Mouse (Mus musculus) layer of hippocampus, adult 11-12 months (tissue): ENCODE results near the gene N4bp3.
"Not testable (repeated sequence)": the region's sequence is repeated elsewhere in the genome, so short reads cannot be mapped to it uniquely, and the experiment has no call there.

ENCODE experiments used
- DNase-seq: peaks from one replicate; pipeline ENCODE4 v3.0.0; 2022; ENCODE audit warnings: low spot score

N4bp3 gene

GRCm38 (mm10) chr11:51652889-51653418 is 2.3 kb upstream of the N4bp3 start:
- no peak for DNase-seq

GRCm38 (mm10) chr11:51650261-51650660 is 381 bp downstream of the N4bp3 start:
- no peak for DNase-seq

- no peak for DNase-seq
Measured at GRCm38 (mm10) chr11:51649889-51650199, 798 bp downstream of the N4bp3 start.

GRCm38 (mm10) chr11:51649111-51649888 is 1.3 kb downstream of the N4bp3 start:
- DNase-seq: no peak

GRCm38 (mm10) chr11:51648566-51648965 is 2.1 kb downstream of the N4bp3 start:
- no peak for DNase-seq

- DNase-seq: no peak
Measured at GRCm38 (mm10) chr11:51646751-51647667, 3.6 kb downstream of the N4bp3 start.

GRCm38 (mm10) chr11:51646245-51646644 is 4.4 kb downstream of the N4bp3 start:
- no peak for DNase-seq

- no peak for DNase-seq
Measured at GRCm38 (mm10) chr11:51645293-51645692, 5.3 kb downstream of the N4bp3 start.

- no peak for DNase-seq
Measured at GRCm38 (mm10) chr11:51644217-51644616, 6.4 kb downstream of the N4bp3 start.

- no peak for DNase-seq
Measured at GRCm38 (mm10) chr11:51643761-51644160, 6.9 kb downstream of the N4bp3 start.

GRCm38 (mm10) chr11:51643202-51643601 is 7.4 kb downstream of the N4bp3 start:
- no peak for DNase-seq

GRCm38 (mm10) chr11:51640748-51641147 is 9.9 kb downstream of the N4bp3 start:
- DNase-seq: no peak

GRCm38 (mm10) chr11:51638497-51638896 is 12.1 kb downstream of the N4bp3 start:
- no peak for DNase-seq

- DNase-seq: peak; percentile 46
Measured at GRCm38 (mm10) chr11:51637971-51638414, 12.6 kb downstream of the N4bp3 start.

- peak; percentile 48 for DNase-seq
Measured at GRCm38 (mm10) chr11:51636323-51636684, 14.3 kb downstream of the N4bp3 start.

- DNase-seq: peak; percentile 93
Measured at GRCm38 (mm10) chr11:51635525-51636322, 14.9 kb downstream of the N4bp3 start, which contains the start of gene Rmnd5b. TSS of gene Rmnd5b (minus strand) at chr11:51635896.

GRCm38 (mm10) chr11:51635127-51635524 is 15.5 kb downstream of the N4bp3 start:
- DNase-seq: no peak

GRCm38 (mm10) chr11:51633721-51634120 is 16.9 kb downstream of the N4bp3 start:
- DNase-seq: no peak

- not testable (repeated sequence) for DNase-seq
Measured at GRCm38 (mm10) chr11:51633200-51633599, 17.4 kb downstream of the N4bp3 start.

GRCm38 (mm10) chr11:51632130-51632753 is 18.4 kb downstream of the N4bp3 start:
- DNase-seq: no peak

- DNase-seq: peak; percentile 61
Measured at GRCm38 (mm10) chr11:51629651-51630314, 20.9 kb downstream of the N4bp3 start.
